Mouse (Mus musculus): ENCODE measurements at regions not wholly inside any gene's neighbourhood (a gene's known extent, or its start where the extent isn't known, plus 50 kb on each side); places are given as distances from the start of the nearest gene placed in this dataset.
A peak's percentile ranks its signal among the peaks of the same experiment; 100 is the strongest.

- Histone ChIP-seq H3K36me3 (replicated peaks; ENCODE audit: low read length) (no peaks in the 10 kb centered on the region), H3K4me1 (no peaks in the 10 kb centered on the region), H3K27me3 (replicated peaks) (no peaks in the 10 kb centered on the region), H3K9me3 (peaks cover 29% of the 10 kb centered on the region), H3K4me3 (replicated peaks) (no peak overlapping the region)
- no peak for TF ChIP-seq FLI1 (IDR thresholded peaks at IDR 0.05; ENCODE audit: low read length)
- TF ChIP-seq GATA1 (IDR thresholded peaks at IDR 0.05; ENCODE audit: borderline replicate concordance, low read length): no peak
Observed at GRCm38 (mm10) chr1:183653878-183654277, 235.9 kb downstream of the Hhipl2 start.

GRCm38 (mm10) chr1:183657043-183657442 lies 239.0 kb downstream of the Hhipl2 start:
- Histone ChIP-seq H3K4me1 (no peaks in the 10 kb centered on the region), H3K27me3 (replicated peaks) (no peaks in the 10 kb centered on the region), H3K9me3 (peaks cover 36% of the 10 kb centered on the region), H3K36me3 (replicated peaks; ENCODE audit: low read length) (no peaks in the 10 kb centered on the region), H3K4me3 (replicated peaks) (no peak overlapping the region)
- TF ChIP-seq FLI1 (IDR thresholded peaks at IDR 0.05; ENCODE audit: low read length): no peak
- no peak for TF ChIP-seq GATA1 (IDR thresholded peaks at IDR 0.05; ENCODE audit: borderline replicate concordance, low read length)

DNA sequence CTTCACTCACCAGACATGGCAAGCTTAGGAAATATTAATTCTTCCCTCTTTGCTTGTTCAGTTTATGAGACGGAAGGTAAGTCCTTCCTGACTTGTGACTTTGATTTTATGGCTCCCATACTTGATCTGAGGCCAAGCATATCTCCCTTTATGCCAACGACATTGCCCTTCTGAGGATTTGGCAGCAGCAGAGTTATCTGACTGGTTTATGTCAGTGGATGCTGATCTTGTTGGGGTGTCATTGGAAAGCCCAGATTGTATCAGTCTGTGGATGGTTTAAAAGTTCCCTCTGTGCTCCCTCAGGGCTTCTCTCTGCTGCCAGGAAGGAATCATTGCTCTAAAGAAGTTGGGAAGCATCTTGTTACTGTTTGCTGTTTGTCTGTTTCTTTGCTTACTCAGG lies 242.5 kb downstream of the Hhipl2 start:
- H3K36me3 ChIP-seq (replicated peaks; ENCODE audit: low read length): no peaks in the 10 kb centered on the region
- peaks cover 48% of the 10 kb centered on the region for H3K9me3 ChIP-seq
- TF ChIP-seq GATA1 (IDR thresholded peaks at IDR 0.05; ENCODE audit: borderline replicate concordance, low read length): no peak
- no peak for TF ChIP-seq FLI1 (IDR thresholded peaks at IDR 0.05; ENCODE audit: low read length)
- H3K4me1 ChIP-seq: no peaks in the 10 kb centered on the region
- H3K4me3 ChIP-seq (replicated peaks): no peak overlapping the region
- H3K27me3 ChIP-seq (replicated peaks): no peaks in the 10 kb centered on the region

DNA sequence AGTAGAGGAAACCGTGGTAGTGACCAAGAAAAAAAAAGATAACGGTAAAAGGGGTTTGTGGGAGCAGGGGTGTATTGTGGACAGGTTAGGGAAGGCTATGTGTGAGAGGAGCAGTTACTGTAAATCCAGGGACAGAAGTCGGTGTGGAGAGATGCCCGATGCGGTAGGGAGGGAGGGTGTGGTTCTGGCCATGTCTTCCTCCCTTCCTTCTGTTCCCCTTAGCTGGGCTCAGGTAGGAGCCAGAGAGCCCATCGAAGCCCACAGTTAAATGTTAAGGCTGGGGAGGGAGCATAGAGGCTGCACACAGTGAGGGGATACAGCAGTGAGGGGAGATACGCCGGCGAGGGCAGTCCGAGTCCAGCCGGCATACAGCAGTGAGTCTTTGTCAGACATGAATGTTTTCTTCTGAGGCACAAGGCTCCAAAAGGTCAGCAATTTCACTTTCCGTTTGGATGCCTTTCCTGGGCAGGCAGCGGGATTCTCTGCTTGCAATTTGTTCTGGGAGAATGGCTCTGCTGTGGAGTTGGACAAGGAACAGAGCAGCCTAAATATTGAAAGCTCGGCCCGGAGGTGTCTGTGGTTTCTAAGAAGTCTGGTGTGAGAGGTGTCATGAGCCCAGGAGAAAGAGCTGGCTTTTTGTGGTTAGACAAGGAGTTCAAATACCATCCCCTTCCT lies 244.5 kb downstream of the Hhipl2 start:
- peaks cover 47% of the 10 kb centered on the region for H3K9me3 ChIP-seq
- H3K4me1 ChIP-seq: no peaks in the 10 kb centered on the region
- TF ChIP-seq FLI1 (IDR thresholded peaks at IDR 0.05; ENCODE audit: low read length) (no peak), GATA1 (IDR thresholded peaks at IDR 0.05; ENCODE audit: borderline replicate concordance, low read length) (no peak)
- no peaks in the 10 kb centered on the region for H3K36me3 ChIP-seq (replicated peaks; ENCODE audit: low read length)
- H3K4me3 ChIP-seq (replicated peaks): no peak overlapping the region
- no peaks in the 10 kb centered on the region for H3K27me3 ChIP-seq (replicated peaks)

GRCm38 (mm10) chr1:183669271-183669670 lies 251.3 kb downstream of the Hhipl2 start:
- Histone ChIP-seq H3K4me3 (replicated peaks) (peak overlapping the region; percentile 82), H3K9me3 (peaks cover 10% of the 10 kb centered on the region), H3K36me3 (replicated peaks; ENCODE audit: low read length) (no peaks in the 10 kb centered on the region)

DNA sequence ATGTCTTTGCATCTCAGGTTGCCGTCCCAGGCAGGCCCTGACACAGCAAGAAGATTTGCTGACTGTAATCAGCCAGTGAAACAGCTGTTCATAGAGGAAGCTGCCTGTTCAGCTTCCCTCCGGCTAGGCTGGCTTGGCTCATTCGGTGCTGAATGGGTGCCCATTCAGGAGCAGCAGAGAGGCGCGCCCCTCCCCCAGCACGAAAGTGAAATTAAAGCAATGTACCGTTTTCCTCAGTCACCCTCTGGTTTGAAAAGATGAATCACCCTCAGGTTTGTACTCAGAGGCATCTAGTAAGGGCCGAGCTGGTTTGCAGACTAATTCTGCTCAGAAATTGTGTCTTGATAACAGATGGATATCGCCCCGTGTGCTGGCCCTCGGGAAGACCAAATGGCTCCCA lies 251.7 kb downstream of the Hhipl2 start:
- H3K9me3 ChIP-seq: peaks cover 6% of the 10 kb centered on the region
- no peaks in the 10 kb centered on the region for H3K27me3 ChIP-seq (replicated peaks)
- TF ChIP-seq FLI1 (IDR thresholded peaks at IDR 0.05; ENCODE audit: low read length) (no peak), GATA1 (IDR thresholded peaks at IDR 0.05; ENCODE audit: borderline replicate concordance, low read length) (no peak)
- peaks cover 3% of the 10 kb centered on the region; the same call in 1 of the 2 replicates for H3K4me1 ChIP-seq
- no peaks in the 10 kb centered on the region for H3K36me3 ChIP-seq (replicated peaks; ENCODE audit: low read length)
- H3K4me3 ChIP-seq (replicated peaks): peak overlapping the region; percentile 82

More at GRCm38 (mm10) chr1:183669271-183669670, 251.3 kb downstream of the Hhipl2 start:
- H3K4me1 ChIP-seq: peaks cover 3% of the 10 kb centered on the region; the same call in 1 of the 2 replicates
- TF ChIP-seq FLI1 (IDR thresholded peaks at IDR 0.05; ENCODE audit: low read length) (no peak), GATA1 (IDR thresholded peaks at IDR 0.05; ENCODE audit: borderline replicate concordance, low read length) (no peak)
- no peaks in the 10 kb centered on the region for H3K27me3 ChIP-seq (replicated peaks)

GRCm38 (mm10) chr1:183670542-183670941 lies 252.5 kb downstream of the Hhipl2 start:
- Histone ChIP-seq H3K9me3 (peaks cover 6% of the 10 kb centered on the region), H3K4me3 (replicated peaks) (no peak overlapping the region), H3K36me3 (replicated peaks; ENCODE audit: low read length) (no peaks in the 10 kb centered on the region), H3K4me1 (peaks cover 3% of the 10 kb centered on the region; the same call in 1 of the 2 replicates), H3K27me3 (replicated peaks) (no peaks in the 10 kb centered on the region)
- TF ChIP-seq GATA1 (IDR thresholded peaks at IDR 0.05; ENCODE audit: borderline replicate concordance, low read length): no peak
- no peak for TF ChIP-seq FLI1 (IDR thresholded peaks at IDR 0.05; ENCODE audit: low read length)

- Histone ChIP-seq H3K27me3 (replicated peaks) (no peaks in the 10 kb centered on the region), H3K9me3 (peaks cover 9% of the 10 kb centered on the region), H3K4me3 (replicated peaks) (no peak overlapping the region), H3K36me3 (replicated peaks; ENCODE audit: low read length) (no peaks in the 10 kb centered on the region), H3K4me1 (peaks cover 3% of the 10 kb centered on the region; the same call in 1 of the 2 replicates)
- TF ChIP-seq FLI1 (IDR thresholded peaks at IDR 0.05; ENCODE audit: low read length): no peak
- no peak for TF ChIP-seq GATA1 (IDR thresholded peaks at IDR 0.05; ENCODE audit: borderline replicate concordance, low read length)
Observed at GRCm38 (mm10) chr1:183671541-183671940, 253.5 kb downstream of the Hhipl2 start.

DNA sequence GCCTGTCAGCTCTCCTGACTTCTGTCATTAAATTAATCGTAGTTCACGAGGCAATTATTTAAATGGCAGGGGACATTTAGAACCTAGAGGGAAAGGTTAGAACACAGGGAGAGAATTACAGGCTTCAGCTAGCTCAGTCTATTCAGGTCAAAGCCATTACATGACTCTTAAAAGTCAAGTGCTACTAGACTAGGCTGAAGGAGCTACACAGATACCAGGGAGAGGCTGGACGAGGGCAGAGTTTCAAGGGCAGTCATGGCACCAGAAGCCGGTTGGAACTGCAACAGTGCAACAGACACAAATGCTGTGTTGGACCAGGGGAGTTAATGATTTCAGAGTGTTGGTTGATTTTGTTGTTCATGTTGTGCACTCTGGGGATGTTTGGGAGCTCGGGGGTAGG lies 254.5 kb downstream of the Hhipl2 start:
- H3K4me1 ChIP-seq: peaks cover 3% of the 10 kb centered on the region; the same call in 1 of the 2 replicates
- peaks cover 9% of the 10 kb centered on the region for H3K9me3 ChIP-seq
- H3K4me3 ChIP-seq (replicated peaks): no peak overlapping the region
- no peaks in the 10 kb centered on the region for H3K27me3 ChIP-seq (replicated peaks)
- no peaks in the 10 kb centered on the region for H3K36me3 ChIP-seq (replicated peaks; ENCODE audit: low read length)
- TF ChIP-seq FLI1 (IDR thresholded peaks at IDR 0.05; ENCODE audit: low read length) (no peak), GATA1 (IDR thresholded peaks at IDR 0.05; ENCODE audit: borderline replicate concordance, low read length) (no peak)

DNA sequence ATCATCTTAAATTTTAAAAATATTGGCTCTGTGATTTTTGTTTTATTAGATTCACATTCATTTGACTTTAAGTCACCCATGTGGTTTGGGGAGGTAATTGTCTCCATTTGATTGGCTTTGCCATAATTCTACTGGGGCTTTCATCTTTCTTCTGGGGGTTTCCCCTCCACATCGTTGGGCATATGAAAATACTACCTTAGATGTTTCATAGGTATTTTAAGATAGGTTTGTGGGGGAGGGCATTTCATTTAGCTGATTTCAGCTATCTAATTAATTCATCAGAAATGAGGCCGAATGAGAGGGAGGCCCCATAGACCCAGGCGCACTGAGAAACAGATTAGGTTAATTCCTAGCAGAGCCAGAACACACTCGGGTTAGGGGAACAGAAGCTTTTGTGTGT lies 259.6 kb downstream of the Hhipl2 start:
- Histone ChIP-seq H3K27me3 (replicated peaks) (no peaks in the 10 kb centered on the region), H3K9me3 (peaks cover 30% of the 10 kb centered on the region), H3K4me1 (no peaks in the 10 kb centered on the region), H3K36me3 (replicated peaks; ENCODE audit: low read length) (no peaks in the 10 kb centered on the region), H3K4me3 (replicated peaks) (no peak overlapping the region)
- TF ChIP-seq FLI1 (IDR thresholded peaks at IDR 0.05; ENCODE audit: low read length) (no peak), GATA1 (IDR thresholded peaks at IDR 0.05; ENCODE audit: borderline replicate concordance, low read length) (no peak)
